Mouse (Mus musculus) cerebellum, adult 2 months (tissue): ENCODE data around the gene Sh3rf3. TPM values are rescaled to one million over a fixed set of nuclear protein-coding genes. Genes with fewer than 3 reads are reported as not detected.

Source experiments
- DNase-seq, 2 experiments: peaks; one replicate each; pipeline ENCODE4 v3.0.0; 2021
- H3K27ac ChIP-seq: fragments of 200-500 bp; 2 replicates; pipeline ENCODE4 v1.5.1; 2012; ENCODE audit warnings: low read length, control low read depth, inconsistent platforms; ENCODE audit not compliant: insufficient read depth
- H3K27me3 ChIP-seq: fragments of 200-500 bp; 2 replicates; pipeline ENCODE4 v1.6.1; 2012; ENCODE audit warnings: inconsistent platforms, mild to moderate bottlenecking, low read length, moderate library complexity; ENCODE audit not compliant: control insufficient read depth, insufficient read depth
- H3K4me1 ChIP-seq: fragments of 200-500 bp; 2 replicates; pipeline ENCODE4 v1.6.1; 2011; ENCODE audit warnings: low read length; ENCODE audit not compliant: control insufficient read depth, insufficient read depth
- H3K4me3 ChIP-seq: fragments of 200-500 bp; replicated peaks from 2 replicates; pipeline ENCODE3; 2011; ENCODE audit warnings: mild to moderate bottlenecking, low read depth, low read length, control low read depth; ENCODE audit not compliant: insufficient read depth
- CTCF ChIP-seq: fragments of 200-500 bp; IDR thresholded peaks from 2 replicates; pipeline ENCODE4 v1.5.1; 2011; ENCODE audit warnings: low read depth, mild to moderate bottlenecking, control low read depth, low read length, moderate library complexity, borderline replicate concordance; ENCODE audit not compliant: insufficient read depth
- POLR2A ChIP-seq: fragments of 200-500 bp; IDR thresholded peaks from 2 replicates; pipeline ENCODE4 v1.6.1; 2011; ENCODE audit warnings: low read length, control low read depth, borderline replicate concordance; ENCODE audit not compliant: insufficient read depth
- WGBS: fragments of 180-500 bp; shearing (Covaris S2); methylation state at CpG from one replicate; pipeline ENCODE4 v1.1.7; 2018; 5-methylcytosine and 5-hydroxymethylcytosine counted together
- polyA plus RNA-seq: library from polyadenylated mRNA; depleted of rRNA; stranded (reverse); fragments of >200 nt; gene quantifications from 2 replicates; pipeline ENCODE4 v1.2.3, GENCODE M21; 2012

The Sh3rf3 gene
- polyA plus RNA-seq, 1 experiment, result 2.8 TPM

GRCm38 (mm10) chr10:58836391-58836790, 23.2 kb downstream of the Sh3rf3 start:
- no peak overlapping the region for H3K4me3 ChIP-seq
- H3K27ac ChIP-seq, result no peak overlapping the region
- H3K4me1 ChIP-seq, result no peaks in the 10 kb centered on the region
- no peaks in the 10 kb centered on the region; the same call in 1 of the 2 replicates for H3K27me3 ChIP-seq
- WGBS, result 46% methylated on average over 3 of the region's 3 CpGs
- no peak for TF ChIP-seq POLR2A
- no peak for TF ChIP-seq CTCF
- no peak for DNase-seq

- DNase-seq, result no peak
- Histone ChIP-seq H3K4me3 (no peak overlapping the region), H3K27ac (no peak overlapping the region), H3K27me3 (no peaks in the 10 kb centered on the region; the same call in 1 of the 2 replicates), H3K4me1 (no peaks in the 10 kb centered on the region; the same call in 1 of the 2 replicates)
- TF ChIP-seq CTCF (no peak), POLR2A (no peak)
- 91% methylated on average over 5 of the region's 5 CpGs for WGBS
Observed at GRCm38 (mm10) chr10:58837504-58837903, 24.3 kb downstream of the Sh3rf3 start.

GRCm38 (mm10) chr10:58841945-58842344, 28.8 kb downstream of the Sh3rf3 start:
- Histone ChIP-seq H3K4me3 (no peak overlapping the region), H3K4me1 (no peaks in the 10 kb centered on the region; the same call in 1 of the 2 replicates), H3K27me3 (no peaks in the 10 kb centered on the region), H3K27ac (no peak overlapping the region)
- WGBS, result 34% methylated on average over 3 of the region's 3 CpGs
- TF ChIP-seq POLR2A (no peak), CTCF (no peak)
- no peak for DNase-seq

- no peak overlapping the region for H3K27ac ChIP-seq
- H3K4me3 ChIP-seq, result no peak overlapping the region
- no peak for DNase-seq
- 73% methylated on average over 8 of the region's 8 CpGs for WGBS
- TF ChIP-seq POLR2A, result no peak
- H3K4me1 ChIP-seq, result no peaks in the 10 kb centered on the region; the same call in 1 of the 2 replicates
- no peaks in the 10 kb centered on the region for H3K27me3 ChIP-seq
Observed at GRCm38 (mm10) chr10:58843100-58843499, 29.9 kb downstream of the Sh3rf3 start.

GRCm38 (mm10) chr10:58848127-58848526, 35.0 kb downstream of the Sh3rf3 start:
- DNase-seq, result peak in 1 of 2 experiments; percentile 19
- Histone ChIP-seq H3K4me3 (no peak overlapping the region), H3K27me3 (no peaks in the 10 kb centered on the region), H3K4me1 (no peaks in the 10 kb centered on the region), H3K27ac (no peak overlapping the region)
- TF ChIP-seq CTCF, result no peak
- TF ChIP-seq POLR2A, result no peak
- 23% methylated on average over 5 of the region's 5 CpGs for WGBS

- H3K4me3 ChIP-seq, result no peak overlapping the region
- WGBS, result 70% methylated on average over 6 of the region's 6 CpGs
- TF ChIP-seq CTCF (no peak), POLR2A (no peak)
- no peaks in the 10 kb centered on the region for H3K27me3 ChIP-seq
- no peaks in the 10 kb centered on the region for H3K4me1 ChIP-seq
- no peak for DNase-seq
- H3K27ac ChIP-seq, result no peak overlapping the region
Observed at GRCm38 (mm10) chr10:58848536-58848935, 35.4 kb downstream of the Sh3rf3 start.

- 24% methylated on average over 14 of the region's 14 CpGs for WGBS
- DNase-seq, result no peak
- Histone ChIP-seq H3K4me1 (no peaks in the 10 kb centered on the region), H3K27me3 (no peaks in the 10 kb centered on the region), H3K4me3 (no peak overlapping the region), H3K27ac (no peak overlapping the region)
- TF ChIP-seq POLR2A, result no peak
- TF ChIP-seq CTCF, result no peak
Observed at GRCm38 (mm10) chr10:58854548-58855198, 41.5 kb downstream of the Sh3rf3 start.

GRCm38 (mm10) chr10:58855199-58855751, 42.1 kb downstream of the Sh3rf3 start:
- no peak for DNase-seq
- no peak for TF ChIP-seq CTCF
- TF ChIP-seq POLR2A, result no peak
- H3K27me3 ChIP-seq, result no peaks in the 10 kb centered on the region
- H3K4me3 ChIP-seq, result no peak overlapping the region
- WGBS, result 75% methylated on average over 5 of the region's 5 CpGs
- no peak overlapping the region for H3K27ac ChIP-seq
- no peaks in the 10 kb centered on the region for H3K4me1 ChIP-seq
